Mouse (Mus musculus): ENCODE data around the gene Cldn19. TPM values are rescaled to one million over a fixed set of nuclear protein-coding genes. Genes with fewer than 3 reads are reported as not detected.
A peak's percentile ranks its signal among the peaks of the same experiment; 100 is the strongest.

Gene Cldn19
- total RNA-seq, 2 experiments from 2014 or later, result 6.2 to 16.8 TPM

DNA sequence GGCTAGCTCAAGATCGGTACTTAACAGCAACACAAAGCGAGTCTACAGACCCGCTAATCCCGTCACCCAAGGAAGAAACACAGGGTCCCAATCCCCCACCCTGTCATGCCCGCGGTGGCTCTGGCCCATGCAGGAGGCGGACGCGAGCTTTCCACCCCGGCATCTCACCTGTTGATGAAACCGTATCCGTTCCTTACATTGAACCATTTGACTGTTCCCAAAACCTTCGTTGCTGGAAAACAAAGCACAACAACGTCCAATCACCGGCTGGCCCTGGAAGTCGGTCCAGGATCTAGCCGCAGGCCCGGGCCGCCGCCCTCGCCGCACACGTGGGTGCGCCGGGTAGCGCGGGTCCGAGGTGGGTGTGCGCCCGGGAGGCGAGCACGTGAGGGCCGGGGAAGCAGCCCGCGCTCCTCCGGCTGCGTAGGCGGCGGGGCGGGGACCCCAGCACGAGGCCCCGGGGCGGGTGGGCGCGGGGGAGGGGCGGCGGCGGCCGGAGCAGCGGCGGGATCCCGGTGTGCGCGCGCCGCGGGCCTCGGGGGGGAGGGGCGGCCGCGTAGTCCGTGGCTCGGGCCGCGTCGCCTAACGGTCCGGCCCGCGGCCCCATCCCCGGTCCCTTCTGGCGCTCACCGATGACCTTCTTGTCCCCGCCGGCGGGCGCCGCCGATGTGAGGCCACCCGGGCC, 38.5 kb downstream of the Cldn19 start:
- intact Hi-C loops (cut with DNase I; ENCODE audit: low total_unique reads), result no loop called here
- DNase-seq, result peak; percentile 23

DNA sequence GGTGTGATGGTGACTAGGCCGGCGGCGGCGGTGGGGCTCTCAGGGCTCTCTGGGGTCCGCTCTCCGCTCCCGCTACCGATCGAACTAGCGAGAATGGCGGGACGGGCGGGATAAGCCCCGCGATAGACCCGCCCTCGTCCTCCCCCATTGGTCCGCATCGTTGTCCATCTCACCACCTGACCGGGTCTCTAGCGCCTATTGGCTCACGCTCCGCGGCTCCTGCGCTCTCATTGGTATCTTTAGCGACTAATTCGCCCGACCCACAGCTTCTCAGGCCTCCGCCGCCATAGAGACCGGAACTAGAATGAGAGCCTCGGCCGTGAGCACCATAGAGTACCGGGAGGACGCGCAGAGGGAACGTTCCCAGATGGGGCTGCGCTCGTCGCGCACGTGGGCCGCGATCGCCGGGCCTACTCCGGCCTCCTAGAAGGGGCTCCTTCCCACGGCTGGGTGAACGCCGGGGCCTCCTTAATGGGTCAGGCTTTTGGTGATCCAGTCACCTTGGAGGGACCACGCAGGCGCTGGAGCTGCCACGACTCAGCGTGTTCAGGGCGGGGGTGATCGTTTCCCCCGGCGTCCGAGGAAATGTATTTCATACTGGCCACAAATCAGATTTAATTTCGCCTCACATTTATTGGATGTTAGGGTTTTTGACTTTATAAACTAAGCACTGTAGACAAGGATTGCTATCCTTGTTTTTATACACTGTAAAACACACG, 39.4 kb downstream of the Cldn19 start, which contains the start of gene Ybx1:
Gene Ybx1 (minus strand): TSS at position 190 of the 719 bp plus-strand sequence.
- intact Hi-C loops (cut with DNase I; ENCODE audit: low total_unique reads), result loop anchor here (5.0 kb wide), 1 partner anchor 52 kb away; no protein-coding TSS in a partner anchor

DNA sequence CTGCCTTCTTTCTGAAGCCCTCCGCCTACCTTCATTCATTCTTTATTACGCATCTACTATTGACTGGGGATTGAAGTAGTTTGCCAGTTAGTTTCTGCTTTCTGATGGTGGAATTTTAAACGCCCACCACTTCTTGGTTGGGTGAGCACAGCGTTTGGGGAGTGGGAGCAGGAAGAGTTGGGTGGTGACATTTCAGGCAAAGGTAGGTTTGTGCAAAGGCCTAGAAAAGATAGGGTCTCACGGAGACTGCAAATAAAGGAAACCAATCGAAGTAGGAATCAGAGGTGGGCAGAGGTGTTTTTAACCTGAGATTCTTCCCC, 39.9 kb downstream of the Cldn19 start:
- intact Hi-C loops (cut with DNase I; ENCODE audit: low total_unique reads), result loop anchor here (5.0 kb wide), 1 partner anchor 53 kb away; no protein-coding TSS in a partner anchor
- DNase-seq, result no peak

More for the DNA sequence above, 39.4 kb downstream of the Cldn19 start, which contains the start of gene Ybx1:
- peak; percentile 99 for DNase-seq

DNA sequence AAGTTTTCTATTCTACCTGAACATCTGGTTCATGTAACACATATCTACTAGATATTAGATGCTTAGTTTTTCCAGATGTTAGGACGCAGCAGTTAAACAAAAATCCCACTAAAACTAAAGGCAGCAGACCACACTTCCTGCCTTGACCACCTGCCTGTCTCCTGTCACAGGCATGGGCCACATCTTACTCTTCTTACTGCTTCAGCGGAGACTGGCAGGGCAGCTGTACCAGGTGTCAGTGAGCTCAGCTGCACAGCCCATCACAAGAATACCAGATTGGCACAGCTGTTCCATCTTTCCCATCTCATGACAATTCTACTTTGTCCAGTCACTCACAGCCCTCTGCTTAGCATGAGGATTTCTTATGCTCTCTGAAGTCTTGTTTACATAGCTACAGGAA, 42.1 kb downstream of the Cldn19 start:
- intact Hi-C loops (cut with DNase I; ENCODE audit: low total_unique reads), result loop anchor here (2.0 to 5.0 kb wide), 2 partner anchors 21 to 55 kb away; no protein-coding TSS in a partner anchor
- no peak for DNase-seq

DNA sequence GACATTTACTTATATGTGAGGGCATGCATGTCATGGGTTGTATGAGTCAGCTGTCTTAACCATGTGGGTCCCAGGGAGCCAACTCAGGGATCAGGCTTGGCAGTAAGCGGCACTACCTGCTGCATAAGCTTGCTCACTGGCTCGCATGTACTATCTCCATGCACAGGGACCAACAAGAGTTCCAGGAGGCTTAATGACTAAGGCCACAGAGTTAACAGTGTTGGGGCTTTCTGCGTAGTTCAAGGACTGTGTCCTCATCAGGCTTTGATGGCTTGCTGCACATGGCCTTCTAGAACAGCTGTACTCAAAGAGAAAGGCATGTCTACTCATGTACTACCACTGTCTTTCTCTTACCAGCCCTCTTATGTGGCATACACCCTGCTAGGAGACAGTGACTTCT, 45.5 kb downstream of the Cldn19 start:
- intact Hi-C loops (cut with DNase I; ENCODE audit: low total_unique reads), result no loop called here
- no peak for DNase-seq

GRCm38 (mm10) chr4:119301777-119302176, 46.6 kb downstream of the Cldn19 start:
- intact Hi-C loops (cut with DNase I; ENCODE audit: low total_unique reads), result no loop called here
- no peak for DNase-seq

- DNase-seq, result no peak
- intact Hi-C loops (cut with DNase I; ENCODE audit: low total_unique reads), result no loop called here
Observed at GRCm38 (mm10) chr4:119303291-119303690, 48.1 kb downstream of the Cldn19 start.

GRCm38 (mm10) chr4:119305418-119305817, 50.2 kb downstream of the Cldn19 start:
- no peak for DNase-seq
- intact Hi-C loops (cut with DNase I; ENCODE audit: low total_unique reads), result no loop called here

Other genes starting within 250 kb of the Cldn19 start
- gene Slc2a1, start 146.7 kb upstream of the Cldn19 start, total RNA-seq (2021), result 1 to 10 TPM; 4.8 to 6.6 TPM
- 10 to 100 TPM in 1 of 2 experiments, 1 to 10 TPM in 1; 9.3 to 13.5 TPM for gene Zfp691, start 81.2 kb upstream of the Cldn19 start, total RNA-seq (2021)
- gene Ermap, start 65.4 kb upstream of the Cldn19 start, total RNA-seq (2021), result under 1 TPM in 1 of 2 experiments, not detected in 1; 0.13 TPM
- 10 to 100 TPM; 24.7 to 26.0 TPM for gene Svbp, start 60.1 kb upstream of the Cldn19 start, total RNA-seq (2021)
- gene Tmem269, start 37.2 kb upstream of the Cldn19 start, total RNA-seq (2021), result not detected
- gene AU022252, start 22.7 kb upstream of the Cldn19 start, total RNA-seq (2021), result 10 to 100 TPM; 17.8 to 20.7 TPM
- gene P3h1, start 22.5 kb upstream of the Cldn19 start, total RNA-seq (2021), result 10 to 100 TPM; 17.4 to 18.2 TPM
- 100 to 1,000 TPM; 494 to 519 TPM for gene Ybx1, start 39.2 kb downstream of the Cldn19 start, total RNA-seq (2021)
- 10 to 100 TPM in 1 of 2 experiments, 1 to 10 TPM in 1; 9.9 to 10.4 TPM for gene Ppih, start 65.1 kb downstream of the Cldn19 start, total RNA-seq (2021)
- under 1 TPM in 1 of 2 experiments, not detected in 1; 0.33 TPM for gene Ccdc30, start 160.1 kb downstream of the Cldn19 start, total RNA-seq (2021)
- gene Ppcs, start 167.0 kb downstream of the Cldn19 start, total RNA-seq (2021), result 1 to 10 TPM; 4.1 to 4.8 TPM
- under 1 TPM in 1 of 2 experiments, not detected in 1; 0.20 TPM for gene Zmynd12, start 167.4 kb downstream of the Cldn19 start, total RNA-seq (2021)
- gene Rimkla, start 237.2 kb downstream of the Cldn19 start, total RNA-seq (2021), result under 1 TPM; 0.04 to 0.27 TPM

Measured in gastrocnemius, postnatal 14 days (tissue).